Mouse (Mus musculus): ENCODE results near the gene Ints7. TPM values are rescaled to one million over a fixed set of nuclear protein-coding genes. Genes with fewer than 3 reads are reported as not detected.
A peak's percentile ranks its signal among the peaks of the same experiment; 100 is the strongest.

Gene Ints7
- total RNA-seq, 1 experiment, result 33.1 TPM

- in situ Hi-C loops (cut with MboI; ENCODE audit: low sequenced_read_pairs in 2 of 2, unreplicated experiment in 2 of 2), result no loop called here
- Histone ChIP-seq H3K9me3 (ENCODE audit: control insufficient read depth, insufficient read depth, low read depth, low read length) (no peaks in the 10 kb centered on the region), H3K9ac (ENCODE audit: insufficient read depth, low read depth, low read length, poor library complexity, severe bottlenecking) (no peak overlapping the region), H3K4me3 (ENCODE audit: insufficient read depth in 1 of 2, low read depth in 1 of 2, low read length in 2 of 2, poor library complexity in 1 of 2, severe bottlenecking in 1 of 2) (no peak overlapping the region), H3K4me1 (ENCODE audit: control insufficient read depth in 2 of 2, insufficient read depth in 2 of 2, low read length in 2 of 2, poor library complexity in 1 of 2) (peaks cover 13 to 36% of the 10 kb centered on the region in 2 experiments), H3K36me3 (ENCODE audit: control insufficient read depth, insufficient read depth, low read length, poor library complexity, severe bottlenecking) (no peaks in the 10 kb centered on the region), H3K27ac (ENCODE audit: insufficient read depth, low read depth, low read length, poor library complexity, severe bottlenecking) (no peak overlapping the region)
- DNase-seq (ENCODE audit: low read depth, low spot score), result no peak
- TF ChIP-seq CHD2 (IDR thresholded peaks at IDR 0.05; ENCODE audit: low read depth, low read length) (no peak), HCFC1 (IDR thresholded peaks at IDR 0.05; ENCODE audit: borderline replicate concordance, insufficient read depth, low read length) (no peak), MAFK (IDR thresholded peaks at IDR 0.05; ENCODE audit: insufficient read depth, low read depth, low read length) (no peak)
These were observed 86.9 kb downstream of the Ints7 start for GRCm38 (mm10) chr1:191662178-191662898.

GRCm38 (mm10) chr1:191662899-191663500 is 87.6 kb downstream of the Ints7 start:
- no peak for TF ChIP-seq CHD2 (IDR thresholded peaks at IDR 0.05; ENCODE audit: low read depth, low read length)
- no peak for TF ChIP-seq HCFC1 (IDR thresholded peaks at IDR 0.05; ENCODE audit: borderline replicate concordance, insufficient read depth, low read length)
- TF ChIP-seq ZC3H11A (IDR thresholded peaks at IDR 0.05; ENCODE audit: borderline replicate concordance, low read depth, low read length), result no peak
- TF ChIP-seq ZNF384 (IDR thresholded peaks at IDR 0.05; ENCODE audit: low read depth, low read length), result no peak
- TF ChIP-seq MAFK (IDR thresholded peaks at IDR 0.05; ENCODE audit: insufficient read depth, low read depth, low read length), result no peak
- H3K4me3 ChIP-seq (ENCODE audit: insufficient read depth in 1 of 2, low read depth in 1 of 2, low read length in 2 of 2, poor library complexity in 1 of 2, severe bottlenecking in 1 of 2), result no peak overlapping the region
- H3K9ac ChIP-seq (ENCODE audit: insufficient read depth, low read depth, low read length, poor library complexity, severe bottlenecking), result no peak overlapping the region
- no peaks in the 10 kb centered on the region for H3K36me3 ChIP-seq (ENCODE audit: control insufficient read depth, insufficient read depth, low read length, poor library complexity, severe bottlenecking)
- peaks cover 11 to 33% of the 10 kb centered on the region in 2 experiments for H3K4me1 ChIP-seq (ENCODE audit: control insufficient read depth in 2 of 2, insufficient read depth in 2 of 2, low read length in 2 of 2, poor library complexity in 1 of 2)
- in situ Hi-C loops (cut with MboI; ENCODE audit: low sequenced_read_pairs in 2 of 2, unreplicated experiment in 2 of 2), result no loop called here
- no peak for DNase-seq (ENCODE audit: low read depth, low spot score)
- H3K27ac ChIP-seq (ENCODE audit: insufficient read depth, low read depth, low read length, poor library complexity, severe bottlenecking), result no peak overlapping the region
- no peaks in the 10 kb centered on the region for H3K9me3 ChIP-seq (ENCODE audit: control insufficient read depth, insufficient read depth, low read depth, low read length)

- in situ Hi-C loops (cut with MboI; ENCODE audit: low sequenced_read_pairs in 2 of 2, unreplicated experiment in 2 of 2), result no loop called here
- DNase-seq (ENCODE audit: low read depth, low spot score), result no peak
- H3K4me3 ChIP-seq (ENCODE audit: insufficient read depth in 1 of 2, low read depth in 1 of 2, low read length in 2 of 2, poor library complexity in 1 of 2, severe bottlenecking in 1 of 2), result no peak overlapping the region
- no peak overlapping the region for H3K9ac ChIP-seq (ENCODE audit: insufficient read depth, low read depth, low read length, poor library complexity, severe bottlenecking)
- no peaks in the 10 kb centered on the region for H3K9me3 ChIP-seq (ENCODE audit: control insufficient read depth, insufficient read depth, low read depth, low read length)
- H3K36me3 ChIP-seq (ENCODE audit: control insufficient read depth, insufficient read depth, low read length, poor library complexity, severe bottlenecking), result no peaks in the 10 kb centered on the region
- peaks cover 11 to 35% of the 10 kb centered on the region in 2 experiments for H3K4me1 ChIP-seq (ENCODE audit: control insufficient read depth in 2 of 2, insufficient read depth in 2 of 2, low read length in 2 of 2, poor library complexity in 1 of 2)
- H3K27ac ChIP-seq (ENCODE audit: insufficient read depth, low read depth, low read length, poor library complexity, severe bottlenecking), result no peak overlapping the region
- no peak for TF ChIP-seq ZNF384 (IDR thresholded peaks at IDR 0.05; ENCODE audit: low read depth, low read length)
- TF ChIP-seq HCFC1 (IDR thresholded peaks at IDR 0.05; ENCODE audit: borderline replicate concordance, insufficient read depth, low read length), result no peak
- TF ChIP-seq CHD2 (IDR thresholded peaks at IDR 0.05; ENCODE audit: low read depth, low read length), result no peak
- no peak for TF ChIP-seq ZC3H11A (IDR thresholded peaks at IDR 0.05; ENCODE audit: borderline replicate concordance, low read depth, low read length)
- no peak for TF ChIP-seq MAFK (IDR thresholded peaks at IDR 0.05; ENCODE audit: insufficient read depth, low read depth, low read length)
These were observed 88.2 kb downstream of the Ints7 start for GRCm38 (mm10) chr1:191663603-191664002.

- Histone ChIP-seq H3K9ac (ENCODE audit: insufficient read depth, low read depth, low read length, poor library complexity, severe bottlenecking) (no peak overlapping the region), H3K36me3 (ENCODE audit: control insufficient read depth, insufficient read depth, low read length, poor library complexity, severe bottlenecking) (no peaks in the 10 kb centered on the region), H3K27ac (ENCODE audit: insufficient read depth, low read depth, low read length, poor library complexity, severe bottlenecking) (no peak overlapping the region), H3K4me1 (ENCODE audit: control insufficient read depth in 2 of 2, insufficient read depth in 2 of 2, low read length in 2 of 2, poor library complexity in 1 of 2) (peaks cover 4 to 19% of the 10 kb centered on the region in 2 experiments; a peak in 3 of 4 replicates), H3K9me3 (ENCODE audit: control insufficient read depth, insufficient read depth, low read depth, low read length) (no peaks in the 10 kb centered on the region), H3K4me3 (ENCODE audit: insufficient read depth in 1 of 2, low read depth in 1 of 2, low read length in 2 of 2, poor library complexity in 1 of 2, severe bottlenecking in 1 of 2) (no peak overlapping the region)
- in situ Hi-C loops (cut with MboI; ENCODE audit: low sequenced_read_pairs in 2 of 2, unreplicated experiment in 2 of 2), result no loop called here
- TF ChIP-seq HCFC1 (IDR thresholded peaks at IDR 0.05; ENCODE audit: borderline replicate concordance, insufficient read depth, low read length) (no peak), MAFK (IDR thresholded peaks at IDR 0.05; ENCODE audit: insufficient read depth, low read depth, low read length) (no peak), ZC3H11A (IDR thresholded peaks at IDR 0.05; ENCODE audit: borderline replicate concordance, low read depth, low read length) (no peak), CHD2 (IDR thresholded peaks at IDR 0.05; ENCODE audit: low read depth, low read length) (no peak), ZNF384 (IDR thresholded peaks at IDR 0.05; ENCODE audit: low read depth, low read length) (no peak)
- peak; percentile 34 for DNase-seq (ENCODE audit: low read depth, low spot score)
These were observed 90.9 kb downstream of the Ints7 start for GRCm38 (mm10) chr1:191666351-191666750.

Measured in ES-E14 (cell line).